Mouse (Mus musculus) limb, embryonic 15.5 days (tissue): ENCODE measurements around the gene Ctrl. TPM values are rescaled to one million over a fixed set of nuclear protein-coding genes. Genes with fewer than 3 reads are reported as not detected.
"Not testable (repeated sequence)": the region's sequence is repeated elsewhere in the genome, so short reads cannot be mapped to it uniquely, and the experiment has no call there.

ENCODE experiments used
- ATAC-seq: fragments of 200-750 bp; cut with Nextera tagmentation; 2 replicates; pipeline ENCODE4 v1.8.0; 2017; ENCODE audit warnings: low read depth, moderate TSS enrichment; ENCODE audit not compliant: insufficient number of reproducible peaks, low FRiP score, low TSS enrichment
- H3K27ac ChIP-seq: fragments of 300-500 bp; sonication (generic); 2 replicates; pipeline ENCODE4 v1.5.1; 2015; ENCODE audit warnings: moderate library complexity, mild to moderate bottlenecking, inconsistent platforms
- H3K27me3 ChIP-seq: fragments of 300-500 bp; sonication (generic); 2 replicates; pipeline ENCODE4 v1.6.1; 2015; ENCODE audit warnings: inconsistent platforms
- H3K36me3 ChIP-seq: fragments of 300-500 bp; sonication (generic); 2 replicates; pipeline ENCODE4 v1.6.1; 2015; ENCODE audit warnings: inconsistent platforms
- H3K4me1 ChIP-seq: fragments of 300-500 bp; sonication (generic); 2 replicates; pipeline ENCODE4 v1.6.1; 2015; ENCODE audit warnings: inconsistent platforms
- H3K4me2 ChIP-seq: fragments of 300-500 bp; sonication (generic); 2 replicates; pipeline ENCODE4 v1.6.1; 2015; ENCODE audit warnings: mild to moderate bottlenecking, inconsistent platforms
- H3K4me3 ChIP-seq: fragments of 300-500 bp; sonication (generic); 2 replicates; pipeline ENCODE4 v1.5.1; 2015; ENCODE audit warnings: mild to moderate bottlenecking, inconsistent platforms
- H3K9ac ChIP-seq: fragments of 300-500 bp; sonication (generic); 2 replicates; pipeline ENCODE4 v1.6.1; 2015; ENCODE audit warnings: inconsistent platforms
- H3K9me3 ChIP-seq: fragments of 300-500 bp; sonication (generic); 2 replicates; pipeline ENCODE4 v1.6.1; 2016; ENCODE audit warnings: inconsistent platforms
- WGBS: fragments of 180-500 bp; shearing (Covaris S2); methylation state at CpG from one replicate; pipeline ENCODE4 v1.1.7; 2015; 5-methylcytosine and 5-hydroxymethylcytosine counted together
- polyA plus RNA-seq: library from polyadenylated mRNA; unstranded; fragments of >200 nt; fragmentation: Nextera tagmentation; extraction: Ambion mirVana; gene quantifications from 2 replicates; pipeline ENCODE4 v1.2.1, GENCODE M21; 2015

Ctrl gene
- 0.96 and 1.1 TPM in 2 replicates for polyA plus RNA-seq

- peaks cover 44% of the 10 kb centered on the region for H3K36me3 ChIP-seq
- H3K9me3 ChIP-seq = no peaks in the 10 kb centered on the region
- H3K27me3 ChIP-seq = no peaks in the 10 kb centered on the region
- H3K4me2 ChIP-seq = no peak within 1 kb of the TSS
- 90% methylated on average over 2 of the region's 2 CpGs for WGBS
- H3K27ac ChIP-seq = no peak within 1 kb of the TSS
- no peak within 1 kb of the TSS for H3K9ac ChIP-seq
- H3K4me1 ChIP-seq = peaks cover 26% of the 10 kb centered on the region
- no peak within 1 kb of the TSS for H3K4me3 ChIP-seq
- no peak for ATAC-seq
These were observed at the start of gene Ctrl for GRCm38 (mm10) chr8:105933762-105934161. Gene Ctrl (minus strand): TSS chr8:105933862.

GRCm38 (mm10) chr8:105983406-105983805, 49.7 kb upstream of the Ctrl start:
- H3K4me1 ChIP-seq, H3K9ac ChIP-seq, H3K9me3 ChIP-seq, H3K27ac ChIP-seq, H3K4me2 ChIP-seq, H3K36me3 ChIP-seq, H3K4me3 ChIP-seq, ATAC-seq, H3K27me3 ChIP-seq: not testable (repeated sequence)
- 69% methylated on average over 11 of the region's 11 CpGs for whole genome bisulfite sequencing

DNA sequence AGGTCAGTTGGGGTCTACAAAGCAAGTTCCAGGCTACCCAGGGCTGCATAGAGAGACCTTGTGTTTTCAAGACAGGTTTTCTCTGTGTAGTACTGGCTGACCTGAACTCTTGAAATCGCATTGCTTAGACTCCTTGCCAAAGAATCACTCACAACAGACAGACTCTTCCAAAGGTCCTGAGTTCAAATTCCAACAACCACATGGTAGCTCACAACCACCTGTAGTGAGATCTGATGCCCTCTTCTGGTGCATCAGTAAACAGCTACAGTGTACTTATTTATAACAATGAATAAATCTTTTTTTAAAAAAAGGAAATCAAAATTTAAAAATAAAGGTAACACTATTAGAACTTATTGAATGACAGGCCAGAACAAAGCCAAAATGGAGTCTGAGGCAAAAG, 47.5 kb upstream of the Ctrl start:
- H3K9ac ChIP-seq = no peak overlapping the region
- H3K4me3 ChIP-seq = no peak overlapping the region
- H3K9me3 ChIP-seq = no peaks in the 10 kb centered on the region
- no peaks in the 10 kb centered on the region for H3K36me3 ChIP-seq
- H3K4me2 ChIP-seq = no peak overlapping the region
- ATAC-seq = no peak
- H3K4me1 ChIP-seq = no peaks in the 10 kb centered on the region
- no peaks in the 10 kb centered on the region for H3K27me3 ChIP-seq
- 90% methylated on average over 1 of the region's 1 CpGs for WGBS
- H3K27ac ChIP-seq = no peak overlapping the region

- WGBS = 91% methylated on average over 15 of the region's 15 CpGs
- no peak for ATAC-seq
- H3K36me3 ChIP-seq = no peaks in the 10 kb centered on the region
- H3K4me1 ChIP-seq = no peaks in the 10 kb centered on the region
- H3K4me3 ChIP-seq = no peak within 1 kb of the TSS
- H3K27me3 ChIP-seq = no peaks in the 10 kb centered on the region
- no peak within 1 kb of the TSS for H3K27ac ChIP-seq
- H3K9ac ChIP-seq = no peak within 1 kb of the TSS
- no peaks in the 10 kb centered on the region for H3K9me3 ChIP-seq
- no peak within 1 kb of the TSS for H3K4me2 ChIP-seq
These were observed 45.7 kb upstream of the Ctrl start, which contains the start of gene Dpep3 for GRCm38 (mm10) chr8:105979325-105979724. Gene Dpep3 (minus strand): TSS chr8:105979429.

DNA sequence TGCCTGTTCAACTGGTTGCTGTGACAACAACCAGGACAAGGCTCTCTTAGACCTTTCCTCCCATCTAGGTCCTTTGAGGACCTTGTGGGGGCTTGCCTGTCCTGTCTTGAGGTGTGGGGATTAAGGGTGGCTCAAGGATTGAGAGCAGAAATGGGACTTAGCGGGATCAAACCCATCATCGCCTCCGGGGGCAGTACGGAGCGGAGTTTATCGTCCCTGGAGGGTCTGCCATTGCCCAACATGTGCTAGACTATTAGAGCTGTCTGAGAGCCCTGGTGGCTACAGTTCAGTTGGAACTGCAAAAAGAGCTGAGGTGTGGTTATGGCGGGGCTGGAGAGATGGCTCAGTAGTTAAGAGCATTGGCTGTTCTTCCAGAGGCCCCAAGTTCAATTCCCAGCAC, 41.7 kb upstream of the Ctrl start:
- no peaks in the 10 kb centered on the region for H3K9me3 ChIP-seq
- H3K36me3 ChIP-seq = no peaks in the 10 kb centered on the region
- no peaks in the 10 kb centered on the region for H3K27me3 ChIP-seq
- 63% methylated on average over 7 of the region's 7 CpGs for WGBS
- H3K27ac ChIP-seq = no peak overlapping the region
- no peak overlapping the region for H3K9ac ChIP-seq
- no peak overlapping the region for H3K4me3 ChIP-seq
- ATAC-seq = no peak
- no peak overlapping the region for H3K4me2 ChIP-seq
- no peaks in the 10 kb centered on the region for H3K4me1 ChIP-seq

DNA sequence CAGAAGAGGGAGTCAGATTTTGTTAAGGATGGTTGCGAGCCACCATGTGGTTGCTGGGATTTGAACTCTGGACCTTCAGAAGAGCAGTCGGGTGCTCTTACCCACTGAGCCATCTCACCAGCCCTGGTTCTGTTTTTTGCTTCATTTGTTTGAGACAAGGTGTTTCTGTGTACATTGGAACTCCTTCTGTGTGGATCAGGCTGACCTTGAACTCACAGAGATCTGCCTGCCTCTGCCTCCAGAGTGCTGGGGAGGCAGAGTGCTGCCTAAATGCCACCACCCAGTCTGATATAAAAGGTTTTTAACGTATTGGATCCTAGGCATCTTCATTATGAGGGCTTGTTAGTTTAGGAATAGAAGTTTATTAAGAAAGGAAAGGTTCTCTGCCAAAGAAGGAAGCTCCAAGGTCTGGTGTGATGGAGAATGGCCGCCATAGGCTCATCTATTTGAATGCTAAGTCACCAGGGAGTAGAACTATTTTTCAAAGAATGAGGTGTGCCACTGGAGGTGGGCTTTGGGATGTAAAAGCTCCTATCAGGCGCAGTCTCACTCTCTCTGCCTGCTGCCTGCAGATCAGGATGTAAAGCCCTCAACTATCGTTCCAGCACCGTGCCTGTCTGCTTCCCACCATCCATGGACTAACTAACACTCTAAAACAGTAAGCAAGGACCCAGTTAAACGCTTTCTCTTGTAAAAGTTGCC, 37.5 kb upstream of the Ctrl start:
- 65% methylated on average over 8 of the region's 8 CpGs for WGBS
- Histone ChIP-seq H3K9ac (no peak overlapping the region), H3K4me1 (peaks cover 10% of the 10 kb centered on the region), H3K4me3 (no peak overlapping the region), H3K36me3 (no peaks in the 10 kb centered on the region), H3K27me3 (no peaks in the 10 kb centered on the region), H3K4me2 (no peak overlapping the region), H3K9me3 (no peaks in the 10 kb centered on the region), H3K27ac (no peak overlapping the region)
- ATAC-seq = no peak

DNA sequence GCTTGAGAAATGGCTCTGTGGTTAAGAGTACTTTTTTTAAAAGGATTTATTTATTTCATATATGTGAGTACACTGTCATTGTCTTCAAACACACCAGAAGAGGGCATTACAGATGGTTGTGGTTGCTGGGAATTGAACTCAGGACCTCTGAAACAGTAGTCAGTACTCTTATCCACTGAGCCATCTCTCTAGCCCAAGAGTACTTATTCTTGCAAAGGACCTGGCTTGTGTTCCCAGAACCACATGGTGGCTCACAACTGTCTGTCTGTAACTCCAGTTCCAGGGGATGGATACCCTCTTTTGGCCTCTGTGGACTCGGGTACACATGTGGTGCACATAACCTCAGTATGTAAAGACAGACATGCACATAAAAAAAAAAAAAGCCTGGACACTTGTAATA, 35.7 kb upstream of the Ctrl start:
- Histone ChIP-seq H3K9me3 (no peaks in the 10 kb centered on the region), H3K36me3 (no peaks in the 10 kb centered on the region), H3K27ac (no peak overlapping the region), H3K4me1 (peaks cover 19% of the 10 kb centered on the region), H3K9ac (no peak overlapping the region), H3K4me2 (no peak overlapping the region), H3K4me3 (no peak overlapping the region), H3K27me3 (no peaks in the 10 kb centered on the region)
- ATAC-seq = no peak
- WGBS = 57% methylated on average over 1 of the region's 1 CpGs

DNA sequence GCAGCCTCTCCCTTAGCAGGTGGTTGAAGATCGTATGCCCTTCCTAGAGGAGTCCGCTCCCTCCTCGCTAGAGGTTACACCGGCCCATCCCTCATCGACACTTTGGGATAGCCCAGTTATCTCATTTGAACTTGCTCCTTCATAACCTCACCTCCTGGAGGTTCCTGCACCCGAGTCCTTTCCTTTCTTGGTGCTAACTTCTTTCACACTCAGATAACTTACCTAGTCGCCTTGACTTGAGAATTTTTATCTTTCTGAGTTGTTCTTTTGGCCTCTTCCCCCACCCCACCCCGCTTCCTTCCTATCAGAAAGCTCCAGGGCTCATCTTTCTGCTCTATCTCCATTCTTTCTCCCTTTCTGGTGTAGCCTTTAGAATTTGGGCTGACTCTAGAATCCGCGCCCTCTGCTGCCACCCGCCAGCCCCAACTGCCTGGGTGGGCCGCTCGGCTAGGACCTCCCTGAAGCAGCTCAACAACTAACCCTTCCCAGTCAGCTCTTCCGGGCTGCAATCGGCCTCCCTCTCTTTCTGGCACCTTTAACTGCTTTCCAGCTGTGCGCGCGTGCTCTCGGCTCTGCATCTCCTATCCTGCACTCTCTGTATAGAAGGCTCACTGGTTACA, 33.1 kb upstream of the Ctrl start:
- Histone ChIP-seq H3K9me3 (no peaks in the 10 kb centered on the region), H3K27me3 (no peaks in the 10 kb centered on the region), H3K4me3 (peak overlapping the region; percentile 88), H3K9ac (no peak overlapping the region), H3K27ac (peak overlapping the region; percentile 67), H3K4me1 (peaks cover 39% of the 10 kb centered on the region), H3K4me2 (peak overlapping the region; percentile 63), H3K36me3 (no peaks in the 10 kb centered on the region)
- WGBS = 6% methylated on average over 19 of the region's 19 CpGs
- no peak for ATAC-seq

- Histone ChIP-seq H3K36me3 (no peaks in the 10 kb centered on the region), H3K4me2 (peak within 1 kb of the TSS; percentile 63), H3K27ac (peak within 1 kb of the TSS; percentile 96), H3K9me3 (no peaks in the 10 kb centered on the region), H3K27me3 (no peaks in the 10 kb centered on the region), H3K4me3 (peak within 1 kb of the TSS; percentile 88), H3K9ac (peak within 1 kb of the TSS; percentile 82), H3K4me1 (peaks cover 46% of the 10 kb centered on the region)
- peak; percentile 89 for ATAC-seq
- under 1% methylated on average over 42 of the region's 47 CpGs for WGBS
These were observed 32.3 kb upstream of the Ctrl start, which contains the start of gene Slc12a4 for GRCm38 (mm10) chr8:105965905-105966341. Gene Slc12a4 (minus strand): TSS chr8:105966097.

GRCm38 (mm10) chr8:105965266-105965904, 31.7 kb upstream of the Ctrl start:
- 1% methylated on average over 40 of the region's 40 CpGs for WGBS
- Histone ChIP-seq H3K9ac (peak overlapping the region; percentile 82), H3K36me3 (0 out of 2 replicates have a peak, but pooled peaks cover under 1% of the 10 kb centered on the region), H3K27ac (peak overlapping the region; percentile 96), H3K4me3 (peak overlapping the region; percentile 88), H3K4me1 (peaks cover 48% of the 10 kb centered on the region), H3K4me2 (peak overlapping the region; percentile 63), H3K9me3 (no peaks in the 10 kb centered on the region), H3K27me3 (no peaks in the 10 kb centered on the region)
- peak; percentile 78 for ATAC-seq

GRCm38 (mm10) chr8:105964506-105965265, 31.0 kb upstream of the Ctrl start:
- Histone ChIP-seq H3K27ac (peak overlapping the region; percentile 96; the same call in 1 of the 2 replicates), H3K9me3 (no peaks in the 10 kb centered on the region), H3K36me3 (peaks cover 8% of the 10 kb centered on the region), H3K9ac (peak overlapping the region; percentile 82), H3K4me1 (peaks cover 54% of the 10 kb centered on the region), H3K4me2 (peak overlapping the region; percentile 63), H3K27me3 (no peaks in the 10 kb centered on the region), H3K4me3 (peak overlapping the region; percentile 88)
- ATAC-seq = no peak
- 43% methylated on average over 12 of the region's 12 CpGs for WGBS
